Mouse (Mus musculus) CH12.LX (cell line): Measurements from ENCODE around the gene Mnt. TPM values are rescaled to one million over a fixed set of nuclear protein-coding genes. Genes with fewer than 3 reads are reported as not detected.

ENCODE experiments used
- DNase-seq: peaks from one replicate; pipeline ENCODE4 v3.0.0-alpha.2; 2013; ENCODE audit errors: extremely low read depth
- H3K27ac ChIP-seq: 2 replicates; pipeline ENCODE4 v1.5.1; 2012; ENCODE audit warnings: low read depth, mild to moderate bottlenecking, control low read depth, moderate library complexity; ENCODE audit not compliant: insufficient read depth
- H3K27me3 ChIP-seq: replicated peaks from 2 replicates; pipeline ENCODE3; 2012; ENCODE audit warnings: inconsistent platforms
- H3K36me3 ChIP-seq, 2 experiments: replicated peaks in 1 of 2; 2 replicates each; pipeline versions ENCODE3 to v1.6.1; 2012; ENCODE audit warnings: inconsistent platforms in 1 of 2, low read length in 1 of 2, mild to moderate bottlenecking in 1 of 2, mixed read lengths in 1 of 2, moderate library complexity in 1 of 2; ENCODE audit not compliant: control insufficient read depth in 1 of 2, insufficient read depth in 1 of 2
- H3K4me1 ChIP-seq, 2 experiments: 2 replicates each; pipeline ENCODE4 v1.6.1; 2012; ENCODE audit warnings: inconsistent platforms in 1 of 2, moderate library complexity in 1 of 2; ENCODE audit not compliant: insufficient read depth in 2 of 2, control insufficient read depth in 1 of 2
- H3K4me2 ChIP-seq: 2 replicates; pipeline ENCODE4 v1.6.1; 2012; ENCODE audit warnings: low read depth, mild to moderate bottlenecking, control low read depth; ENCODE audit not compliant: poor library complexity, insufficient read depth, severe bottlenecking
- H3K4me3 ChIP-seq, 3 experiments: fragments of 150-350 bp in 1 of 3; sonication (generic) in 1 of 3; replicated peaks in 1 of 3; 2 replicates each; pipeline versions ENCODE3 to v1.5.1; 2011 to 2012; ENCODE audit warnings: low read depth in 2 of 3, low read length in 2 of 3, mild to moderate bottlenecking in 2 of 3, moderate library complexity in 2 of 3, control low read depth in 1 of 3, improper control_type of control experiment in 1 of 3, inconsistent platforms in 1 of 3, mixed read lengths in 1 of 3; ENCODE audit not compliant: poor library complexity in 1 of 3
- H3K79me2 ChIP-seq: replicated peaks from 2 replicates; pipeline ENCODE4 v1.6.1; 2012; ENCODE audit warnings: mild to moderate bottlenecking, moderate library complexity; ENCODE audit not compliant: control insufficient read depth, poor library complexity, insufficient read depth, severe bottlenecking; ENCODE audit errors: extremely low read depth
- H3K9ac ChIP-seq: 2 replicates; pipeline ENCODE4 v1.6.1; 2012; ENCODE audit warnings: low read depth, mild to moderate bottlenecking, control low read depth, moderate library complexity; ENCODE audit not compliant: insufficient read depth
- H3K9me3 ChIP-seq: replicated peaks from 2 replicates; pipeline ENCODE3; 2012; ENCODE audit warnings: low read length, inconsistent platforms, mixed read lengths
- CHD2 ChIP-seq: IDR thresholded peaks from 2 replicates; pipeline ENCODE4 v1.6.1; 2011; ENCODE audit warnings: low read length, improper control_type of control experiment
- CTCF ChIP-seq, 2 experiments: IDR thresholded peaks in 1 of 2; conservative IDR thresholded peaks in 1 of 2; 2 replicates each; pipeline ENCODE4 v1.5.1; 2011 to 2012; ENCODE audit warnings: low read depth in 2 of 2, low read length in 2 of 2, improper control_type of control experiment in 1 of 2, inconsistent platforms in 1 of 2, mild to moderate bottlenecking in 1 of 2, moderate library complexity in 1 of 2
- E2F4 ChIP-seq: IDR thresholded peaks from 2 replicates; pipeline ENCODE4 v1.6.1; 2011; ENCODE audit warnings: low read depth, low read length, improper control_type of control experiment; ENCODE audit not compliant: insufficient replicate concordance
- EP300 ChIP-seq: IDR thresholded peaks from 2 replicates; pipeline ENCODE4 v1.6.1; 2011; ENCODE audit warnings: low read length, improper control_type of control experiment
- HCFC1 ChIP-seq: IDR thresholded peaks from 2 replicates; pipeline ENCODE4 v1.6.1; 2012; ENCODE audit warnings: low read depth, mild to moderate bottlenecking, inconsistent platforms, low read length, improper control_type of control experiment
- MAFK ChIP-seq: IDR thresholded peaks from 2 replicates; pipeline ENCODE4 v1.6.1; 2011; ENCODE audit warnings: low read length, improper control_type of control experiment; ENCODE audit not compliant: insufficient replicate concordance
- MEF2A ChIP-seq: IDR thresholded peaks from 2 replicates; pipeline ENCODE4 v1.6.1; 2014; ENCODE audit warnings: low read depth, mild to moderate bottlenecking, inconsistent platforms, low read length, improper control_type of control experiment, borderline replicate concordance
- MYC ChIP-seq: IDR thresholded peaks from 2 replicates; pipeline ENCODE4 v1.6.1; 2011; ENCODE audit warnings: low read depth, mild to moderate bottlenecking, improper control_type of control experiment, low read length
- NRF1 ChIP-seq: IDR thresholded peaks from 2 replicates; pipeline ENCODE4 v1.6.1; 2014; ENCODE audit warnings: low read depth, mild to moderate bottlenecking, inconsistent platforms, low read length, improper control_type of control experiment, moderate library complexity
- PAX5 ChIP-seq: IDR thresholded peaks from 2 replicates; pipeline ENCODE4 v1.6.1; 2012; ENCODE audit warnings: low read length, inconsistent platforms, mixed read lengths
- POLR2AphosphoS2 ChIP-seq: IDR thresholded peaks from 2 replicates; pipeline ENCODE4 v1.6.1; 2011; ENCODE audit warnings: low read depth, low read length, improper control_type of control experiment
- RAD21 ChIP-seq: IDR thresholded peaks from 2 replicates; pipeline ENCODE4 v1.6.1; 2011; ENCODE audit warnings: low read depth, mild to moderate bottlenecking, low read length, improper control_type of control experiment, moderate library complexity
- RCOR1 ChIP-seq: conservative IDR thresholded peaks from 2 replicates; pipeline ENCODE4 v1.6.1; 2012; ENCODE audit warnings: low read depth, mild to moderate bottlenecking, inconsistent platforms, low read length, improper control_type of control experiment
- SIN3A ChIP-seq: IDR thresholded peaks from 2 replicates; pipeline ENCODE4 v1.6.1; 2012; ENCODE audit warnings: low read length, improper control_type of control experiment, inconsistent platforms
- SMC3 ChIP-seq: IDR thresholded peaks from 2 replicates; pipeline ENCODE4 v1.6.1; 2011; ENCODE audit warnings: low read depth, low read length, improper control_type of control experiment
- USF2 ChIP-seq: conservative IDR thresholded peaks from 2 replicates; pipeline ENCODE4 v1.6.1; 2011; ENCODE audit warnings: low read depth, low read length, improper control_type of control experiment
- ZC3H11A ChIP-seq: IDR thresholded peaks from 2 replicates; pipeline ENCODE4 v1.6.1; 2012; ENCODE audit warnings: low read depth, mild to moderate bottlenecking, inconsistent platforms, low read length, improper control_type of control experiment
- ZKSCAN1 ChIP-seq: IDR thresholded peaks from 2 replicates; pipeline ENCODE4 v1.6.1; 2012; ENCODE audit warnings: low read depth, inconsistent platforms, low read length, improper control_type of control experiment, borderline replicate concordance
- ZMIZ1 ChIP-seq: IDR thresholded peaks from 2 replicates; pipeline ENCODE4 v1.6.1; 2012; ENCODE audit warnings: low read depth, mild to moderate bottlenecking, inconsistent platforms, low read length, improper control_type of control experiment
- dilution Hi-C: fragments of 300-500 bp; cut with MboI; formaldehyde crosslinking; loops from 2 replicates; pipeline ENCODE4 v1.14.3; 2020; ENCODE audit warnings: low sequenced_read_pairs; ENCODE audit not compliant: extremely low pct_unique_long_range_greater_than_20kb, extremely low pct_ligation_motif_present
- in situ Hi-C: fragments of 300-500 bp; cut with MboI; formaldehyde crosslinking; loops from 3 replicates; pipeline ENCODE4 v1.14.3; 2019; ENCODE audit warnings: low sequenced_read_pairs, low pct_ligation_motif_present, low pct_unique_long_range_greater_than_20kb, mixed read lengths
- polyA plus RNA-seq: library from polyadenylated mRNA; unstranded; fragments of >175 nt; gene quantifications from 2 replicates; pipeline ENCODE4 v1.2.1, GENCODE M21; 2012; ENCODE audit warnings: low read depth; ENCODE audit not compliant: insufficient read length
- total RNA-seq, 2 experiments: library from RNA; depleted of rRNA; stranded (reverse); fragments of 300-350 nt in 1 of 2; fragments of >200 nt in 1 of 2; gene quantifications; 2 replicates each; pipeline ENCODE4 v1.2.3; 2012 to 2014

Mnt gene
- total and polyA plus RNA-seq, 3 experiments: 1.6 to 30.6 (median 4.7) TPM

GRCm38 (mm10) chr11:74863471-74863870, 32.8 kb downstream of the Mnt start:
- Histone ChIP-seq H3K4me2 (no peak overlapping the region), H3K27me3 (no peaks in the 10 kb centered on the region), H3K4me3 (no peak overlapping the region), H3K9ac (no peak overlapping the region), H3K27ac (no peak overlapping the region), H3K4me1 (peaks cover 0 to 7% of the 10 kb centered on the region in 2 experiments; a peak in 2 of 4 replicates), H3K36me3 (peaks cover 0 to 27% of the 10 kb centered on the region in 2 experiments), H3K79me2 (no peaks in the 10 kb centered on the region), H3K9me3 (no peaks in the 10 kb centered on the region)
- no peak for DNase-seq
- in situ Hi-C loops (no loop called here), dilution Hi-C loops (no loop called here)
- TF ChIP-seq CTCF (conservative IDR thresholded peaks at IDR 0.05 in 1 of 2, IDR thresholded peaks at IDR 0.05 in 1 of 2; ENCODE audit: low read depth in 2 of 2, low read length in 2 of 2) (peak in 1 of 2 experiments; percentile 68; a peak in 2 of 4 replicates), RAD21 (peak; percentile 61), USF2 (no peak), SMC3 (peak; percentile 49)

GRCm38 (mm10) chr11:74864421-74864820, 33.7 kb downstream of the Mnt start:
- no peak overlapping the region for H3K9ac ChIP-seq
- no peak overlapping the region for H3K27ac ChIP-seq
- in situ Hi-C loops (no loop called here), dilution Hi-C loops (no loop called here)
- peaks cover 0 to 27% of the 10 kb centered on the region in 2 experiments for H3K36me3 ChIP-seq
- H3K4me3 ChIP-seq: no peak overlapping the region
- H3K4me2 ChIP-seq: no peak overlapping the region
- no peaks in the 10 kb centered on the region for H3K27me3 ChIP-seq
- TF ChIP-seq PAX5 (no peak), SIN3A (no peak), E2F4 (no peak), HCFC1 (no peak), CHD2 (no peak), MEF2A (no peak), ZC3H11A (no peak), MAFK (no peak), ZMIZ1 (no peak), RCOR1 (no peak), POLR2AphosphoS2 (no peak), MYC (no peak), ZKSCAN1 (no peak), USF2 (no peak), EP300 (no peak), NRF1 (no peak)
- TF ChIP-seq, all 38 proteins: peak for 0
- no peaks in the 10 kb centered on the region for H3K4me1 ChIP-seq
- H3K79me2 ChIP-seq: no peaks in the 10 kb centered on the region
- H3K9me3 ChIP-seq: no peaks in the 10 kb centered on the region
- no peak for DNase-seq
